Mouse (Mus musculus) stomach, postnatal 0 days (tissue): ENCODE measurements around the gene Yju2.

Experiments
- CTCF ChIP-seq: IDR thresholded peaks from 2 replicates; pipeline ENCODE4 v1.5.1; 2016; ENCODE audit warnings: antibody characterized with exemption, low read depth, mild to moderate bottlenecking, moderate library complexity
- EP300 ChIP-seq: optimal IDR thresholded peaks from 2 replicates; pipeline ENCODE3; 2016; ENCODE audit warnings: antibody characterized with exemption

GRCm38 (mm10) chr17:55954229-55954628 lies 4.7 kb upstream of the Yju2 start:
- TF ChIP-seq CTCF (no peak), EP300 (no peak)
